Mouse (Mus musculus): ENCODE data around the gene Sohlh1. TPM values are rescaled to one million over a fixed set of nuclear protein-coding genes. Genes with fewer than 3 reads are reported as not detected.

Gene Sohlh1
- total and polyA plus RNA-seq, 3 experiments = not detected

GRCm38 (mm10) chr2:25813364-25813763, 33.7 kb downstream of the Sohlh1 start:
- Histone ChIP-seq H3K9me3 (replicated peaks) (no peaks in the 10 kb centered on the region), H3K4me1 (ENCODE audit: insufficient read depth, low read depth, low read length) (no peaks in the 10 kb centered on the region), H3K36me3 (replicated peaks) (no peaks in the 10 kb centered on the region), H3K4me3 (ENCODE audit: low read depth, low read length) (no peak overlapping the region), H3K27me3 (ENCODE audit: insufficient read depth, low read length) (peaks cover 15% of the 10 kb centered on the region)
- TF ChIP-seq POLR2AphosphoS5 (IDR thresholded peaks at IDR 0.05; ENCODE audit: insufficient replicate concordance, low read depth, low read length) = no peak
- TF ChIP-seq CTCF (IDR thresholded peaks at IDR 0.05; ENCODE audit: low read depth, low read length) = 0 out of 2 replicates have a peak, but pooled peaks have one; percentile 15
- TF ChIP-seq GATA1 (IDR thresholded peaks at IDR 0.05; ENCODE audit: borderline replicate concordance, low read length) = no peak
- no peak for TF ChIP-seq TAL1 (conservative IDR thresholded peaks at IDR 0.05; ENCODE audit: low read depth, low read length)
- no peak for TF ChIP-seq GATA2 (IDR thresholded peaks at IDR 0.05; ENCODE audit: borderline replicate concordance, low read depth, low read length)
- ATAC-seq (ENCODE audit: extremely low read depth, insufficient number of reproducible peaks, low FRiP score, poor library complexity, severe bottlenecking) = no peak
- no peak for DNase-seq (ENCODE audit: low spot score)

GRCm38 (mm10) chr2:25811711-25812110, 35.3 kb downstream of the Sohlh1 start:
- Histone ChIP-seq H3K36me3 (replicated peaks) (no peaks in the 10 kb centered on the region), H3K9me3 (replicated peaks) (no peaks in the 10 kb centered on the region), H3K4me1 (ENCODE audit: insufficient read depth, low read depth, low read length) (no peaks in the 10 kb centered on the region), H3K4me3 (ENCODE audit: low read depth, low read length) (no peak overlapping the region), H3K27me3 (ENCODE audit: insufficient read depth, low read length) (peaks cover 12% of the 10 kb centered on the region)
- no peak for DNase-seq (ENCODE audit: low spot score)
- TF ChIP-seq GATA1 (IDR thresholded peaks at IDR 0.05; ENCODE audit: borderline replicate concordance, low read length) = no peak
- no peak for TF ChIP-seq CTCF (IDR thresholded peaks at IDR 0.05; ENCODE audit: low read depth, low read length)
- TF ChIP-seq GATA2 (IDR thresholded peaks at IDR 0.05; ENCODE audit: borderline replicate concordance, low read depth, low read length) = no peak
- no peak for TF ChIP-seq TAL1 (conservative IDR thresholded peaks at IDR 0.05; ENCODE audit: low read depth, low read length)
- TF ChIP-seq POLR2AphosphoS5 (IDR thresholded peaks at IDR 0.05; ENCODE audit: insufficient replicate concordance, low read depth, low read length) = no peak
- ATAC-seq (ENCODE audit: extremely low read depth, insufficient number of reproducible peaks, low FRiP score, poor library complexity, severe bottlenecking) = no peak

DNA sequence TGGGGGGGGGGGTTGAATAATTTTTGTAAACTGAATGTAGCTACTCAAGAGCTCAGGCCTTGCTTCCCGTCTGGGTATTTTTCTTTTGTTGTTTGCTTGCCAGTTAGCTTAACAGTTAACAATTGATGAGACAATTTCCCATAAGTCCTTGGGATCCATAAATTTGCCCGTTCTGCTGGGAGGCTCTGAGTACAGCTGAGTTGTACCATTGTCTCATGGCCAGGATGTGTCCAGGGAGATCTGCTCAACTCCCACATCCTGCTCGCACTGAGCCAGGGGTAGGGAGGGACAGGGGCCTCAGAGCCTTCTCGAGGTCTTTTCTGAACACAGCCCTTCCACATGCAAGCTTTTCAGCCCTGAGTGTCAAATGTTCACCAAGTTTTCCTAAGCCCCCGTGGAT, 49.0 kb downstream of the Sohlh1 start:
- Histone ChIP-seq H3K4me1 (ENCODE audit: insufficient read depth, low read depth, low read length) (no peaks in the 10 kb centered on the region), H3K27me3 (ENCODE audit: insufficient read depth, low read length) (peaks cover 7% of the 10 kb centered on the region), H3K36me3 (replicated peaks) (no peaks in the 10 kb centered on the region), H3K9me3 (replicated peaks) (no peaks in the 10 kb centered on the region), H3K4me3 (ENCODE audit: low read depth, low read length) (no peak overlapping the region)
- no peak for TF ChIP-seq CTCF (IDR thresholded peaks at IDR 0.05; ENCODE audit: low read depth, low read length)
- ATAC-seq (ENCODE audit: extremely low read depth, insufficient number of reproducible peaks, low FRiP score, poor library complexity, severe bottlenecking) (no peak), DNase-seq (ENCODE audit: low spot score) (no peak)

DNA sequence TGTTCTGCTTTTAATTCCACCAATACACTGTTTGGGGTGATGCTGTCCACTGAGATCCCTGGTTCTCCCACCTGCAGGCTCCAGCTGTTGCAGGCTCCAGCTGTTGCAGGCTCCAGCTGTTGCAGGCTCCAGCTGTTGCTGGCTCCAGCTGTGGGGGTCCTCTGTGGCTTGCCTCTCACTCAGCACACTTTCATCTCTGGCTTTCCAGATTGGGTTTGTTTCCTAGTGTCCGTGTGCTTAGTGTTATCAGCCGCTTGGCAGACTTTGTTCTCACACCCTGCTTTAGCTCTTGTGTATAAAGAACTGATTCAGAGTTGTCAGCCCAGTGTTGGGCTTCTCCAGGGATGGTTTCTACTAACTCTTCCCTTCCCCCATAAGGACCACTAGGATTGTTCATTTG, 49.4 kb downstream of the Sohlh1 start:
- ATAC-seq (ENCODE audit: extremely low read depth, insufficient number of reproducible peaks, low FRiP score, poor library complexity, severe bottlenecking) = no peak
- H3K9me3 ChIP-seq (replicated peaks) = no peaks in the 10 kb centered on the region
- TF ChIP-seq GATA1 (IDR thresholded peaks at IDR 0.05; ENCODE audit: borderline replicate concordance, low read length) (no peak), GATA2 (IDR thresholded peaks at IDR 0.05; ENCODE audit: borderline replicate concordance, low read depth, low read length) (no peak), CTCF (IDR thresholded peaks at IDR 0.05; ENCODE audit: low read depth, low read length) (no peak), TAL1 (conservative IDR thresholded peaks at IDR 0.05; ENCODE audit: low read depth, low read length) (no peak), POLR2AphosphoS5 (IDR thresholded peaks at IDR 0.05; ENCODE audit: insufficient replicate concordance, low read depth, low read length) (no peak)
- peaks cover 7% of the 10 kb centered on the region for H3K27me3 ChIP-seq (ENCODE audit: insufficient read depth, low read length)
- H3K4me1 ChIP-seq (ENCODE audit: insufficient read depth, low read depth, low read length) = no peaks in the 10 kb centered on the region
- no peak for DNase-seq (ENCODE audit: low spot score)
- no peak overlapping the region for H3K4me3 ChIP-seq (ENCODE audit: low read depth, low read length)
- no peaks in the 10 kb centered on the region for H3K36me3 ChIP-seq (replicated peaks)

Other genes with a start within 250 kb of the Sohlh1 start
- 73.4 and 74.9 TPM in 2 replicates for gene Rabl6, start 238.7 kb downstream of the Sohlh1 start, total RNA-seq (2014; fragmentation: Nextera tagmentation)
- gene Rabl6, start 238.7 kb downstream of the Sohlh1 start, total RNA-seq (2017) = 41.5 and 43.2 TPM in 2 replicates
- 79.9 and 82.4 TPM in 2 replicates for gene Rabl6, start 238.7 kb downstream of the Sohlh1 start, polyA plus RNA-seq (2012)
- gene Ccdc183, start 229.6 kb downstream of the Sohlh1 start, total RNA-seq (2014; fragmentation: Nextera tagmentation) = not detected in 2 replicates
- 0.05 TPM in 1 of 2 replicates, not detected in the other for gene Ccdc183, start 229.6 kb downstream of the Sohlh1 start, total RNA-seq (2017)
- not detected in 2 replicates for gene Ccdc183, start 229.6 kb downstream of the Sohlh1 start, polyA plus RNA-seq (2012)
- gene Tmem141, start 225.2 kb downstream of the Sohlh1 start, total RNA-seq (2014; fragmentation: Nextera tagmentation) = not detected in 2 replicates
- not detected in 2 replicates for gene Tmem141, start 225.2 kb downstream of the Sohlh1 start, total RNA-seq (2017)
- gene Tmem141, start 225.2 kb downstream of the Sohlh1 start, polyA plus RNA-seq (2012) = not detected in 2 replicates
- gene Fcna, start 219.2 kb downstream of the Sohlh1 start, total RNA-seq (2014; fragmentation: Nextera tagmentation) = not detected in 2 replicates
- gene Fcna, start 219.2 kb downstream of the Sohlh1 start, total RNA-seq (2017) = not detected in 2 replicates
- gene Fcna, start 219.2 kb downstream of the Sohlh1 start, polyA plus RNA-seq (2012) = not detected in 2 replicates
- not detected in 2 replicates for gene Lcn8, start 194.1 kb downstream of the Sohlh1 start, total RNA-seq (2014; fragmentation: Nextera tagmentation)
- gene Lcn8, start 194.1 kb downstream of the Sohlh1 start, total RNA-seq (2017) = not detected in 2 replicates
- gene Lcn8, start 194.1 kb downstream of the Sohlh1 start, polyA plus RNA-seq (2012) = not detected in 2 replicates
- not detected in 2 replicates for gene Lcn5, start 189.3 kb downstream of the Sohlh1 start, total RNA-seq (2014; fragmentation: Nextera tagmentation)
- gene Lcn5, start 189.3 kb downstream of the Sohlh1 start, total RNA-seq (2017) = not detected in 2 replicates
- gene Lcn5, start 189.3 kb downstream of the Sohlh1 start, polyA plus RNA-seq (2012) = not detected in 2 replicates
- gene Lcn6, start 170.5 kb downstream of the Sohlh1 start, total RNA-seq (2014; fragmentation: Nextera tagmentation) = not detected in 2 replicates
- gene Lcn6, start 170.5 kb downstream of the Sohlh1 start, total RNA-seq (2017) = not detected in 2 replicates
- gene Lcn6, start 170.5 kb downstream of the Sohlh1 start, polyA plus RNA-seq (2012) = not detected in 2 replicates
- gene Lcn10, start 164.5 kb downstream of the Sohlh1 start, total RNA-seq (2014; fragmentation: Nextera tagmentation) = not detected in 2 replicates
- 0.17 TPM in 1 of 2 replicates, not detected in the other for gene Lcn10, start 164.5 kb downstream of the Sohlh1 start, total RNA-seq (2017)
- not detected in 2 replicates for gene Lcn10, start 164.5 kb downstream of the Sohlh1 start, polyA plus RNA-seq (2012)
- not detected in 2 replicates for gene Obp2a, start 147.2 kb downstream of the Sohlh1 start, total RNA-seq (2014; fragmentation: Nextera tagmentation)
- gene Obp2a, start 147.2 kb downstream of the Sohlh1 start, total RNA-seq (2017) = not detected in 2 replicates
- not detected in 2 replicates for gene Obp2a, start 147.2 kb downstream of the Sohlh1 start, polyA plus RNA-seq (2012)
- not detected in 2 replicates for gene Bmyc, start 140.5 kb downstream of the Sohlh1 start, total RNA-seq (2014; fragmentation: Nextera tagmentation)
- not detected in 2 replicates for gene Bmyc, start 140.5 kb downstream of the Sohlh1 start, total RNA-seq (2017)
- gene Bmyc, start 140.5 kb downstream of the Sohlh1 start, polyA plus RNA-seq (2012) = not detected in 2 replicates
- gene Obp2b, start 110.2 kb downstream of the Sohlh1 start, total RNA-seq (2014; fragmentation: Nextera tagmentation) = not detected in 2 replicates
- gene Obp2b, start 110.2 kb downstream of the Sohlh1 start, total RNA-seq (2017) = not detected in 2 replicates
- not detected in 2 replicates for gene Obp2b, start 110.2 kb downstream of the Sohlh1 start, polyA plus RNA-seq (2012)
- gene Lcn3, start 81.7 kb downstream of the Sohlh1 start, total RNA-seq (2014; fragmentation: Nextera tagmentation) = not detected in 2 replicates
- gene Lcn3, start 81.7 kb downstream of the Sohlh1 start, total RNA-seq (2017) = not detected in 2 replicates
- not detected in 2 replicates for gene Lcn3, start 81.7 kb downstream of the Sohlh1 start, polyA plus RNA-seq (2012)
- not detected in 2 replicates for gene Lcn11, start 70.2 kb downstream of the Sohlh1 start, total RNA-seq (2014; fragmentation: Nextera tagmentation)
- gene Lcn11, start 70.2 kb downstream of the Sohlh1 start, total RNA-seq (2017) = not detected in 2 replicates
- not detected in 2 replicates for gene Lcn11, start 70.2 kb downstream of the Sohlh1 start, polyA plus RNA-seq (2012)
- gene Gm13539, start 65.0 kb downstream of the Sohlh1 start, total RNA-seq (2014; fragmentation: Nextera tagmentation) = not detected in 2 replicates
- gene Gm13539, start 65.0 kb downstream of the Sohlh1 start, total RNA-seq (2017) = not detected in 2 replicates
- not detected in 2 replicates for gene Gm13539, start 65.0 kb downstream of the Sohlh1 start, polyA plus RNA-seq (2012)
- gene Glt6d1, start 31.4 kb downstream of the Sohlh1 start, total RNA-seq (2014; fragmentation: Nextera tagmentation) = not detected in 2 replicates
- gene Glt6d1, start 31.4 kb downstream of the Sohlh1 start, total RNA-seq (2017) = not detected in 2 replicates
- gene Glt6d1, start 31.4 kb downstream of the Sohlh1 start, polyA plus RNA-seq (2012) = not detected in 2 replicates
- gene Lcn9, start 24.1 kb downstream of the Sohlh1 start, total RNA-seq (2014; fragmentation: Nextera tagmentation) = not detected in 2 replicates
- gene Lcn9, start 24.1 kb downstream of the Sohlh1 start, total RNA-seq (2017) = not detected in 2 replicates
- gene Lcn9, start 24.1 kb downstream of the Sohlh1 start, polyA plus RNA-seq (2012) = not detected in 2 replicates
- gene Kcnt1, start 16.5 kb upstream of the Sohlh1 start, total RNA-seq (2014; fragmentation: Nextera tagmentation) = not detected in 2 replicates
- under 0.01 and 0.22 TPM in 2 replicates for gene Kcnt1, start 16.5 kb upstream of the Sohlh1 start, total RNA-seq (2017)
- gene Kcnt1, start 16.5 kb upstream of the Sohlh1 start, polyA plus RNA-seq (2012) = not detected in 2 replicates
- 21.6 and 28.9 TPM in 2 replicates for gene Camsap1, start 136.0 kb upstream of the Sohlh1 start, total RNA-seq (2014; fragmentation: Nextera tagmentation)
- 12.9 and 18.2 TPM in 2 replicates for gene Camsap1, start 136.0 kb upstream of the Sohlh1 start, total RNA-seq (2017)
- 4.8 and 5.1 TPM in 2 replicates for gene Camsap1, start 136.0 kb upstream of the Sohlh1 start, polyA plus RNA-seq (2012)
- 36.4 and 110 TPM in 2 replicates for gene Ubac1, start 174.5 kb upstream of the Sohlh1 start, total RNA-seq (2014; fragmentation: Nextera tagmentation)
- gene Ubac1, start 174.5 kb upstream of the Sohlh1 start, total RNA-seq (2017) = 41.3 and 42.2 TPM in 2 replicates
- 99.1 and 128 TPM in 2 replicates for gene Ubac1, start 174.5 kb upstream of the Sohlh1 start, polyA plus RNA-seq (2012)